Mouse (Mus musculus): Measurements from ENCODE around the gene Farp1.

- TF ChIP-seq CTCF (IDR thresholded peaks at IDR 0.05; ENCODE audit: low read depth): no peak
- TF ChIP-seq EP300 (IDR thresholded peaks at IDR 0.05; ENCODE audit: low read depth): no peak
Measured at GRCm38 (mm10) chr14:121274985-121275384, 240.0 kb downstream of the Farp1 start.
